Comparison of ENCODE assay signal across 9 mouse cellular contexts in genomic region chr13:21454133-21454532, GRCm38 (mm10). TPM values are rescaled to one million over a fixed set of nuclear protein-coding genes. Genes with fewer than 3 reads are reported as not detected.
A peak's percentile ranks its signal among the peaks of the same experiment; 100 is the strongest.
DNase-seq lines count a peak whose midpoint lies in the region; ATAC-seq lines count a peak whose summit lies in the region.
"Had no signal": no experiment of that assay in that cellular context is flagged by ENCODE, and none has a peak within 500 bp of the region (broad histone marks: within the 10 kb centered on the region; RNA-seq: fewer than 3 reads in every experiment).

No protein-coding gene starts in this region.

- peak overlapping the region; percentile 64 for H3K4me2 ChIP-seq in heart, embryonic 14.5 days (ENCODE audit: low read length)
- H3K4me2 ChIP-seq in lung, embryonic 16.5 days (ENCODE audit: low read depth, low read length), result peak overlapping the region; percentile 87; the same call in 1 of the 2 replicates
- H3K4me2 ChIP-seq in limb, embryonic 12.5 days, result peak overlapping the region; percentile 68; the same call in 1 of the 2 replicates
- peak overlapping the region; percentile 72 for H3K4me2 ChIP-seq in stomach, embryonic 16.5 days (ENCODE audit: low read depth, low read length)

- peaks cover 18% of the 10 kb centered on the region for H3K36me3 ChIP-seq in heart, embryonic 14.5 days (ENCODE audit: control insufficient read depth, insufficient read depth, low read length)
- peaks cover 3% of the 10 kb centered on the region for H3K36me3 ChIP-seq in lung, embryonic 16.5 days (ENCODE audit: control insufficient read depth, insufficient read depth, low read length)
- H3K36me3 ChIP-seq in limb, embryonic 12.5 days, result peaks cover 16% of the 10 kb centered on the region
- H3K36me3 ChIP-seq in stomach, embryonic 16.5 days (ENCODE audit: control insufficient read depth, insufficient read depth, low read length), result no peaks in the 10 kb centered on the region

- no peak overlapping the region for H3K9ac ChIP-seq in heart, embryonic 14.5 days (ENCODE audit: low read length)
- no peak overlapping the region for H3K9ac ChIP-seq in lung, embryonic 16.5 days (ENCODE audit: low read length)
- no peak overlapping the region for H3K9ac ChIP-seq in limb, embryonic 12.5 days (replicated peaks)
- H3K9ac ChIP-seq in stomach, embryonic 16.5 days (ENCODE audit: low read length), result no peak overlapping the region

- H3K4me3 ChIP-seq in heart, embryonic 14.5 days (ENCODE audit: control insufficient read depth in 1 of 2, insufficient read depth in 1 of 2, low read depth in 1 of 2, low read length in 2 of 2), result no peak overlapping the region
- no peak overlapping the region for H3K4me3 ChIP-seq in lung, embryonic 16.5 days (ENCODE audit: low read length)
- no peak overlapping the region for H3K4me3 ChIP-seq in limb, embryonic 12.5 days (replicated peaks)
- 0 out of 2 replicates have a peak overlapping the region, but pooled peaks have one; percentile 56 for H3K4me3 ChIP-seq in stomach, embryonic 16.5 days (replicated peaks; ENCODE audit: low read length)

- peaks cover 8 to 10% of the 10 kb centered on the region in 2 experiments for H3K4me1 ChIP-seq in heart, embryonic 14.5 days (ENCODE audit: control insufficient read depth in 2 of 2, insufficient read depth in 2 of 2, low read length in 2 of 2)
- peaks cover 10% of the 10 kb centered on the region for H3K4me1 ChIP-seq in lung, embryonic 16.5 days (replicated peaks; ENCODE audit: control insufficient read depth, insufficient read depth, low read length)
- H3K4me1 ChIP-seq in limb, embryonic 12.5 days (replicated peaks), result peaks cover 9% of the 10 kb centered on the region
- peaks cover 6% of the 10 kb centered on the region; the same call in 1 of the 2 replicates for H3K4me1 ChIP-seq in stomach, embryonic 16.5 days (ENCODE audit: control insufficient read depth, insufficient read depth, low read length)

- no peaks in the 10 kb centered on the region for H3K9me3 ChIP-seq in heart, embryonic 14.5 days (ENCODE audit: control insufficient read depth, low read length)
- no peaks in the 10 kb centered on the region for H3K9me3 ChIP-seq in lung, embryonic 16.5 days (ENCODE audit: control insufficient read depth, low read length)
- no peaks in the 10 kb centered on the region for H3K9me3 ChIP-seq in limb, embryonic 12.5 days
- H3K9me3 ChIP-seq in stomach, embryonic 16.5 days (replicated peaks; ENCODE audit: control insufficient read depth, low read length), result no peaks in the 10 kb centered on the region
- H3K9me3 ChIP-seq: embryonic facial prominence, embryonic 12.5 days had no signal

- peak overlapping the region; percentile 20 to 84; a peak in 1 of 4 replicates for H3K27ac ChIP-seq in heart, embryonic 14.5 days (replicated peaks in 1 of 2; ENCODE audit: control insufficient read depth in 1 of 2, insufficient read depth in 1 of 2, low read depth in 2 of 2, low read length in 2 of 2)
- H3K27ac ChIP-seq in lung, embryonic 16.5 days (ENCODE audit: low read length), result peak overlapping the region; percentile 27; the same call in 1 of the 2 replicates
- no peak overlapping the region for H3K27ac ChIP-seq in limb, embryonic 12.5 days
- H3K27ac ChIP-seq in stomach, embryonic 16.5 days (ENCODE audit: low read length), result no peak overlapping the region; the same call in 1 of the 2 replicates

- DNase-seq in heart, adult 9 months (ENCODE audit: low spot score in 2 of 2), result no peak
- DNase-seq in lung, postnatal 4 days, result no peak
- no peak for DNase-seq in right cerebral cortex, postnatal 4 days
- DNase-seq in Muller cell, postnatal 12 days (ENCODE audit: inconsistent ontology term), result no peak

- no peak for ATAC-seq in heart, embryonic 14.5 days (ENCODE audit: insufficient number of reproducible peaks, insufficient read depth, low FRiP score, low read depth)
- ATAC-seq in lung, embryonic 16.5 days (ENCODE audit: low read depth), result no peak
- no peak for ATAC-seq in limb, embryonic 12.5 days (ENCODE audit: insufficient number of reproducible peaks, insufficient read depth, low FRiP score, low TSS enrichment, low read depth)
- peak; percentile 67; the same call in 1 of the 2 replicates for ATAC-seq in stomach, embryonic 16.5 days (ENCODE audit: insufficient read depth, low FRiP score)

- 33% methylated on average over 3 of the region's 3 CpGs for WGBS in heart, embryonic 14.5 days
- 49% methylated on average over 3 of the region's 3 CpGs for WGBS in lung, embryonic 16.5 days
- WGBS in limb, embryonic 12.5 days, result 91% methylated on average over 3 of the region's 3 CpGs
- 51% methylated on average over 3 of the region's 3 CpGs for WGBS in stomach, embryonic 16.5 days

- H3K27me3 ChIP-seq in heart, embryonic 14.5 days (ENCODE audit: control insufficient read depth, insufficient read depth, low read length), result no peaks in the 10 kb centered on the region
- H3K27me3 ChIP-seq in lung, embryonic 16.5 days (ENCODE audit: control insufficient read depth, insufficient read depth, low read depth, low read length), result no peaks in the 10 kb centered on the region
- H3K27me3 ChIP-seq in limb, embryonic 12.5 days, result 0 out of 2 replicates have a peak, but pooled peaks cover 4% of the 10 kb centered on the region
- no peaks in the 10 kb centered on the region for H3K27me3 ChIP-seq in stomach, embryonic 16.5 days (ENCODE audit: control insufficient read depth, insufficient read depth, low read length)

RNA-seq across cellular contexts. Expression of gene Zscan26, which starts 0.6 kb away (rescaled TPM):
- polyA plus RNA-seq in heart, embryonic 14.5 days (2014; fragmentation: Nextera tagmentation; extraction: Ambion mirVana), result 28.1 and 29.9 TPM in 2 replicates
- 35.1 and 39.0 TPM in 2 replicates for polyA plus RNA-seq in lung, embryonic 16.5 days (2015; fragmentation: Nextera tagmentation; extraction: Ambion mirVana)
- polyA plus RNA-seq in limb, embryonic 12.5 days (2016; fragmentation: Nextera tagmentation; extraction: Ambion mirVana), result 31.8 and 36.0 TPM in 2 replicates
- polyA plus RNA-seq in stomach, embryonic 16.5 days (2015; fragmentation: Nextera tagmentation; extraction: Ambion mirVana), result 27.1 and 30.3 TPM in 2 replicates

RNA-seq across cellular contexts. Expression of gene Pgbd1, which starts 13.3 kb away (rescaled TPM):
- 2.4 and 3.6 TPM in 2 replicates for polyA plus RNA-seq in heart, embryonic 14.5 days (2014; fragmentation: Nextera tagmentation; extraction: Ambion mirVana)
- 3.3 and 3.7 TPM in 2 replicates for polyA plus RNA-seq in lung, embryonic 16.5 days (2015; fragmentation: Nextera tagmentation; extraction: Ambion mirVana)
- 5.0 TPM in 2 replicates for polyA plus RNA-seq in limb, embryonic 12.5 days (2016; fragmentation: Nextera tagmentation; extraction: Ambion mirVana)
- 2.3 and 2.4 TPM in 2 replicates for polyA plus RNA-seq in stomach, embryonic 16.5 days (2015; fragmentation: Nextera tagmentation; extraction: Ambion mirVana)

RNA-seq across cellular contexts. Expression of gene Nkapl, which starts 14.2 kb away (rescaled TPM):
- 2.0 and 2.1 TPM in 2 replicates for polyA plus RNA-seq in heart, embryonic 14.5 days (2014; fragmentation: Nextera tagmentation; extraction: Ambion mirVana)
- polyA plus RNA-seq in lung, embryonic 16.5 days (2015; fragmentation: Nextera tagmentation; extraction: Ambion mirVana), result 3.7 and 4.0 TPM in 2 replicates
- 2.1 TPM in 2 replicates for polyA plus RNA-seq in limb, embryonic 12.5 days (2016; fragmentation: Nextera tagmentation; extraction: Ambion mirVana)
- polyA plus RNA-seq in stomach, embryonic 16.5 days (2015; fragmentation: Nextera tagmentation; extraction: Ambion mirVana), result 1.3 and 1.6 TPM in 2 replicates

RNA-seq across cellular contexts. Expression of gene Zkscan4, which starts 24.6 kb away (rescaled TPM):
- 1.7 and 1.9 TPM in 2 replicates for polyA plus RNA-seq in heart, embryonic 14.5 days (2014; fragmentation: Nextera tagmentation; extraction: Ambion mirVana)
- polyA plus RNA-seq in lung, embryonic 16.5 days (2015; fragmentation: Nextera tagmentation; extraction: Ambion mirVana), result 2.8 and 3.9 TPM in 2 replicates
- 3.6 and 4.1 TPM in 2 replicates for polyA plus RNA-seq in limb, embryonic 12.5 days (2016; fragmentation: Nextera tagmentation; extraction: Ambion mirVana)
- 2.8 and 3.4 TPM in 2 replicates for polyA plus RNA-seq in stomach, embryonic 16.5 days (2015; fragmentation: Nextera tagmentation; extraction: Ambion mirVana)

RNA-seq across cellular contexts. Expression of gene Gm10065, which starts 25.1 kb away (rescaled TPM):
- polyA plus RNA-seq in heart, embryonic 14.5 days (2014; fragmentation: Nextera tagmentation; extraction: Ambion mirVana), result not detected in 2 replicates
- not detected in 2 replicates for polyA plus RNA-seq in lung, embryonic 16.5 days (2015; fragmentation: Nextera tagmentation; extraction: Ambion mirVana)
- not detected in 2 replicates for polyA plus RNA-seq in limb, embryonic 12.5 days (2016; fragmentation: Nextera tagmentation; extraction: Ambion mirVana)
- not detected in 2 replicates for polyA plus RNA-seq in stomach, embryonic 16.5 days (2015; fragmentation: Nextera tagmentation; extraction: Ambion mirVana)
- polyA plus RNA-seq: embryonic facial prominence, embryonic 12.5 days had no signal

Comparison
In these comparisons a context has a peak if more than half of its experiments do, and no peak if none do; other contexts are left out.
1. H3K27ac ChIP-seq: peak in heart, embryonic 14.5 days (2 of 2) and lung, embryonic 16.5 days (single experiment); none in limb, embryonic 12.5 days (single experiment) and stomach, embryonic 16.5 days (single experiment).
2. Peak in every context shown above with its lines, with median percentiles within 50 percentile points of each other: H3K4me2 ChIP-seq.